Mouse (Mus musculus): Measurements from ENCODE around the gene Tle3. TPM values are rescaled to one million over a fixed set of nuclear protein-coding genes. Genes with fewer than 3 reads are reported as not detected.

The Tle3 gene
- total RNA-seq, 2 experiments from 2014 or later, result 16.8 to 16.9 TPM

GRCm38 (mm10) chr9:61388689-61389403 lies 16.7 kb downstream of the Tle3 start:
- no peak for DNase-seq
- intact Hi-C loops (cut with DNase I), result no loop called here

GRCm38 (mm10) chr9:61389404-61389701 lies 17.2 kb downstream of the Tle3 start:
- intact Hi-C loops (cut with DNase I), result no loop called here
- no peak for DNase-seq

GRCm38 (mm10) chr9:61391570-61392337 lies 19.6 kb downstream of the Tle3 start:
- intact Hi-C loops (cut with DNase I), result no loop called here
- no peak for DNase-seq

GRCm38 (mm10) chr9:61392338-61392620 lies 20.1 kb downstream of the Tle3 start:
- no peak for DNase-seq
- intact Hi-C loops (cut with DNase I), result no loop called here

- intact Hi-C loops (cut with DNase I), result no loop called here
- DNase-seq, result no peak
Observed at GRCm38 (mm10) chr9:61393161-61393560, 21.0 kb downstream of the Tle3 start.

GRCm38 (mm10) chr9:61393847-61394246 lies 21.7 kb downstream of the Tle3 start:
- intact Hi-C loops (cut with DNase I), result no loop called here
- no peak for DNase-seq

GRCm38 (mm10) chr9:61395071-61395470 lies 22.9 kb downstream of the Tle3 start:
- DNase-seq, result no peak
- intact Hi-C loops (cut with DNase I), result no loop called here

- no peak for DNase-seq
- intact Hi-C loops (cut with DNase I), result no loop called here
Observed at GRCm38 (mm10) chr9:61396474-61396873, 24.3 kb downstream of the Tle3 start.

- intact Hi-C loops (cut with DNase I), result no loop called here
- DNase-seq, result no peak
Observed at GRCm38 (mm10) chr9:61397130-61397529, 25.0 kb downstream of the Tle3 start.

GRCm38 (mm10) chr9:61398160-61398559 lies 26.0 kb downstream of the Tle3 start:
- no peak for DNase-seq
- intact Hi-C loops (cut with DNase I), result no loop called here

GRCm38 (mm10) chr9:61400132-61400531 lies 28.0 kb downstream of the Tle3 start:
- DNase-seq, result no peak
- intact Hi-C loops (cut with DNase I), result no loop called here

- no peak for DNase-seq
- intact Hi-C loops (cut with DNase I), result no loop called here
Observed at GRCm38 (mm10) chr9:61401664-61402063, 29.5 kb downstream of the Tle3 start.

- intact Hi-C loops (cut with DNase I), result no loop called here
- no peak for DNase-seq
Observed at GRCm38 (mm10) chr9:61402268-61402667, 30.1 kb downstream of the Tle3 start.

GRCm38 (mm10) chr9:61402716-61403115 lies 30.6 kb downstream of the Tle3 start:
- no peak for DNase-seq

GRCm38 (mm10) chr9:61403866-61404614 lies 31.9 kb downstream of the Tle3 start:
- intact Hi-C loops (cut with DNase I), result no loop called here
- no peak for DNase-seq

More at GRCm38 (mm10) chr9:61402716-61403115, 30.6 kb downstream of the Tle3 start:
- intact Hi-C loops (cut with DNase I), result no loop called here

GRCm38 (mm10) chr9:61404615-61404980 lies 32.4 kb downstream of the Tle3 start:
- DNase-seq, result no peak
- intact Hi-C loops (cut with DNase I), result no loop called here

- intact Hi-C loops (cut with DNase I), result no loop called here
- DNase-seq, result peak; percentile 71 to 74
Observed at GRCm38 (mm10) chr9:61404998-61405621, 32.9 kb downstream of the Tle3 start.

- DNase-seq, result no peak
- intact Hi-C loops (cut with DNase I), result no loop called here
Observed at GRCm38 (mm10) chr9:61406343-61406742, 34.2 kb downstream of the Tle3 start.

- intact Hi-C loops (cut with DNase I), result no loop called here
- DNase-seq, result no peak
Observed at GRCm38 (mm10) chr9:61409046-61409445, 36.9 kb downstream of the Tle3 start.

- intact Hi-C loops (cut with DNase I), result no loop called here
- no peak for DNase-seq
Observed at GRCm38 (mm10) chr9:61413665-61414456, 41.7 kb downstream of the Tle3 start.

GRCm38 (mm10) chr9:61416571-61416970 lies 44.4 kb downstream of the Tle3 start:
- no peak for DNase-seq
- intact Hi-C loops (cut with DNase I), result no loop called here

Measured in heart, postnatal 36 days (tissue).